Mouse (Mus musculus) Muller cell, postnatal 12 days (primary cell): Measurements from ENCODE around the gene Gramd1c.
A peak's percentile ranks its signal among the peaks of the same experiment; 100 is the strongest.

Experiments used
- DNase-seq: peaks from one replicate; pipeline ENCODE4 v3.0.0-alpha.2; 2015; ENCODE audit errors: inconsistent ontology term

Gramd1c gene

GRCm38 (mm10) chr16:44018372-44018771 lies 44.8 kb downstream of the Gramd1c start:
- no peak for DNase-seq

- DNase-seq = no peak
These were observed 45.4 kb downstream of the Gramd1c start for GRCm38 (mm10) chr16:44017707-44018106.

DNA sequence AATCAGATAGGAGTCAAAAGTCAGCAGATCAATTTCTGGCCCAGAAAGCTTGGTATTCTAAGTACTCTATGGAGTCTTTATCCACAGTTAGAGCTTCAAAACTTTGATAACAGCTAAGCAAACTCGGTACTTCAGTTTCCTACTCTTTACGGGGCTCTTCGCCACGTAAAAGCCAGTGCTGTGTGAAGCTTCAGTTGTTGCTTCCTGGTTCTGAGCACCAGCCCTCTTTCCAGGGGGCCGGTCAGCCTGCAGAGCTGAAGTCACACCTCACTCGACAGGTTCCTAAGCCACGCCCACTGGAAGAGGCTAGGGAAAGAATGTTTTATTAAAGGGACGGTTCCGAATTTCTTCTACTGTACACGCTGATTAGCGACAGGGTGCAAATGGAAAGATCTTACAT lies 47.0 kb downstream of the Gramd1c start:
- no peak for DNase-seq

- no peak for DNase-seq
These were observed 47.6 kb downstream of the Gramd1c start for GRCm38 (mm10) chr16:44015416-44016158.

DNA sequence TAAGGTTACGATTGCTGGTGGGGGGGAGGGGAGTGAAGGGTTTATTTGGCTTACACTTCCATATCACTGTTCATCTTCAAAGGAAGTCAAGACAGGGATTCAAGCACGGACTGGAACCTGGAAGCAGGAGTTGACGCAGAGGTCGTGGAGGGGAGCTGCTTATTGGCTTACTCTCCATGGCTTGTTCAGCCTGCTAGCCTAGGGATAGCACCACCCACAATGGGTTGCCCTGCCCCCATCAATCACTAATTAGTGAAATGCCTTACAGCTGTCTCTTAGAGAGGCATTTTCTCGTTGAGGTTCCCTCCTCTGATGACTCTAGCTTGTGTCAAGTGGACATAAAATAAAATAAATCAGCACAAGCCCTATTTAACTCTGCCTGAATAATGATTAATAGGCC lies 52.1 kb downstream of the Gramd1c start:
- no peak for DNase-seq

GRCm38 (mm10) chr16:44002086-44002485 lies 61.1 kb downstream of the Gramd1c start:
- DNase-seq = peak; percentile 71

GRCm38 (mm10) chr16:43999541-43999940 lies 63.6 kb downstream of the Gramd1c start:
- no peak for DNase-seq

DNA sequence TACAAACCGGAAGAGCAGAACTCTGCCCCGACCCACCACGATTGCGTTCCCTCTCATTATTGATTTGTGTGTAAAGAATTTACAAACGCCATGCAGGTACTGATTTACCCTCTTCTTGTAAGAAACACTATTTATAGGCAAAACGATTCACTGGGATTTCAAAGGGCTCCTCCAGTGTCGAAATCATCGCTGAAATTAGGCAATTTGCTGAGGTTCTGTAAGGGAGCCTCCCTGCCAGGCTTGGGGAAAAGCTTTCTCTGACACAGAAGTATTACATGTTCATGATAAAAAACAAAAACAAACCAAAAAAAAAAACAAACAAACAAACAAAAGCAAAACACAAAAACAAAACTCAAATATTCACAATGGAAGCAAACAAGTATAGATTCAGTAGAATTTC lies 64.0 kb downstream of the Gramd1c start:
- no peak for DNase-seq

DNA sequence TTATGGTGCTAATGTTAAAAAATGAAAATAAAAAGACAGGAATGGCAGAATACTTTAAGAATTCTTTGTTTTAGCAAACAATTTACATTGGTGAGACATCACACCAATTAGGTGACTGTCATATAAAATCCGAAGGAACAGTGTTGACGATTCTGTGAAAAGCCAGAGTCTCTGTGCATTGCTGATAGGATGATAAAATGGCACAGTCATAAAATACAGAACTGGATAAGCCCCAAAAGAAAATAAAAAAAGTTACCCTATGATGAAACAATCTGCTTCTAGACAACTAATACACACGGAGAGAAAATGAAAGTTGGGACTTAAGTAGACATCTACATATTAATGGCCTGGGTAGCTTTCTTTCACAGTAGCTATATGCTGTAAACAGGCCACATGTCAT lies 68.5 kb downstream of the Gramd1c start:
- DNase-seq = no peak

DNA sequence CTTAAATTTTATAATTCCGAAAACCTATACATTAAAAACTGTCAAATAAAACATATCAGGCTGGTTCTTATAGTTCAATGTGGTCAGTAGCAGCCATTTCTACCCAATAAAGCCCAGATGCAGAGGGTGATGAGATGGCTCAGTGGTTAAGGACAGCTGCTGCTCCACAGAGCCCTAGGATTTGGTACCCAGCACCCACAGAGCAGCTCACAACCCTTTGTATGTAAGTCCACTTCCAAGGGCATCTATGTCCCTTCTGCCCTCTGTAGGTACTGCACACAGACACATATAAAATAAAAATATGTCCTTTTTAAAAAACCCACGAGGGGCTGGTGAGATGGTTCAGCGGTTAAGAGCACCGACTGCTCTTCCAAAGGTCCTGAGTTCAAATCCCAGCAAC lies 76.8 kb downstream of the Gramd1c start:
- DNase-seq = no peak

DNA sequence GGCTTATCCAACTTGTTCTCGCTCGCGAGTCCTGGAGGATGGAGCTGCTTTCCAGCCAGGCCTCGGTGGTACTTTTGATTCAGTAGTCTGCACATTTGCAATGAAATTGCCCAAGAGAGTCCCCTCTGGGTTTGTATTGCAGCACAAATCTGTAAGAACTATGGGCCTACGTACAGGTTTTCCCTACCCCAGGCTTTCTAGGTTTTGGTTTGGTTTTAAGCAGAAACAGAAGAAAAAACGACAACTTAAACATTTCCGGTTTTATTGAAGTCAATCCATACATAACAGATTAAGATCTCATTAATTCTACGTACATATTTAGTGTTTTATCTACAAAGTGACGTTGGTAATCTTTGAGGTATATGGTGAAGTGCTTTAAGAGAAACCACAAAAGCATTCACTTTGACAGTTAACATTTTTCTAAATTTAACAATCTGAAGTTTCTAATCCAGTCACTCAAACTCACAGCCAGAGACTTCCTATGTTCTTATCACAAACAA lies 83.0 kb downstream of the Gramd1c start:
- no peak for DNase-seq

DNA sequence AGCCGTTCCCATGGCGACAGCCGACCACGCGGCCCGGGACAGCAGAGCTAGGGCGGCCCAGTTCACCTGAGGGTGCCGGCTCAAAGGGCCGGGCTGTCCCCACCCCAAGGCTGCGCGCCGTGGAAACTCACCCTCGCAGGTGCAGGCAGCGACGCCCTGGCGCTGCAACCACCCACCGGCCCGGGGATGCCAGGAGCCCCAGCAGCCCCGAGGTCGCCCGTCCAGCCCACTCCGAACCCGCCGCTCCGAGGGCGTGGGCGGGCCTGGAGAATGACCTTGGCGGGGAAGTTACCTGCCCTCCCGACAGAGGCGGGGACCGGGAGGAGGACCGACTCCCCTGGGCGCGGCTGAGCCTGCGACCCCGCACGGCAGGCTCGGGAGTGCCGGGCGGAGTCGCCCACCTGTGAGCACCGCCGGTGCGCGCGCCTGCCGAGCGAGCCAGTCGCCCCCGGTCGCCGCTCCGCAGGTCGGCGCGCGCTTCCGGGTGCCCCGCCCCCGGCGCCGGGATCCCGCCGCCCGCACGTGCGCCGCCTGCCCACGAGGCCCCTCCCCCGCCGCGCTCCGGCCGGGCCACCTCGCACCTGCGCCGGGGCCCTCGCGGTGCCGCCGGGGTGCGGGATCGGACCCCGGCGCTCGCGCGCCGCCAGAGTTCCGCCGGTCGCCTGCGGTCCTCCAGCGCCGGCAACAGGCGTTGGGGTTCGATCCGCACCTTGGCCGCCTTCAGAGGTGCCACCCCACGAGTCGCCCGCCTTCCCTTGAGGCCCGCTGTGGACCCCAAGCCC lies 83.6 kb downstream of the Gramd1c start, which contains the start of gene Zdhhc23:
Gene Zdhhc23, minus strand, starts transcription at position 464 of the 782 bp plus-strand sequence.
- DNase-seq = peak; percentile 31

DNA sequence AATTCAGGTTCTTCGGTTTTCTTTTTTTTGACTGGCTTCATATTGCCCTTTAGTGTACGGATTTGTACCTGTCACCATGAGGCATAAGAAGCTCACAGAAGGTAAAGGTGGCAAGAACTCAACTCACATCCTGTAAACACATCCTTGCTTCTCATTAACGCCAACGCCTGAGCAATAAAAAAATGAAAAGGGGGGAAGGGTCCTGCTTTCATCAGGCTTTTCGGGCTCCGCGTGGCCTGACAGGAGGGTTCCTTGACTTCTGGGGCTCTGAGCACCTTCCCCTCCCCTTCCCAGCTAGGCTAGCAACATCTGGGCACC lies 84.2 kb downstream of the Gramd1c start:
- no peak for DNase-seq

- DNase-seq = no peak
These were observed 89.4 kb downstream of the Gramd1c start for GRCm38 (mm10) chr16:43973606-43974220.

DNA sequence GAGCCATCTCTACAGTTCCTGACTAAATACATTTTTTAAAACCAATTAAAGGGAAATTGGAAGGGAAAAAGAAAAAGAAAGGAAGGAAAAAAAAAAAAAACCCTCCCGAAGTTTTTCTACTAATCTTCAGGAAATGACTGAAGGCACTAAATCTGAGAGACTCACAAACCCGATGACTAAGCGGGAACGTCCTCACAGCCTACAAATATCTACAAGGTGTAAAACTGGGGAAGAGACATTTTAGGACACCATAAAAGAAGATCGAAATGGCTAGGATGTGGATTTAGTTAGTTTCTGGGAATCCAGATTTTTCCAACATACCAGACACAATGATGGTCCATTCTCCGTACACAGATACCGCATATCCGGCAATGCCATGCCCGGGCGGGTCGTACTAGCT lies 90.0 kb downstream of the Gramd1c start:
- DNase-seq = no peak

DNA sequence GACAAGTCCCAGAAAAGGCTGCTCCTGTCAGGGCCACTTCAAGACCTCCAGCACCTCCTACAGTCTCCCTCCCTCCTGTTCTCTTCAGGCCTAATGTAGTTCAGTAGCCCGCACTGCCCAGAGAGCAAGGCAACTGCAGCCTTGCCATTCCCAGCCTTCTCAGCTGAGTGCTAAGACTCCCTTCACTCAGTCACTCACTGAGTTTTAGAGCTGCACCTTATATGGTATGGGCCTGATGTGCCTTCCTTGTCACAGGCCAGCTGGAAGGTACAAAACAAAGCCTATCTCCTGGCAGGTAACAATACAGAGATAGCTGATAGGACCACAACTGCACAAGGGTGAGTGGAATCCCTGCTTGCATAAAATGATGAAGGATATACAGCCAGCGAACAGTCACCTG lies 90.8 kb downstream of the Gramd1c start:
- DNase-seq = no peak

DNA sequence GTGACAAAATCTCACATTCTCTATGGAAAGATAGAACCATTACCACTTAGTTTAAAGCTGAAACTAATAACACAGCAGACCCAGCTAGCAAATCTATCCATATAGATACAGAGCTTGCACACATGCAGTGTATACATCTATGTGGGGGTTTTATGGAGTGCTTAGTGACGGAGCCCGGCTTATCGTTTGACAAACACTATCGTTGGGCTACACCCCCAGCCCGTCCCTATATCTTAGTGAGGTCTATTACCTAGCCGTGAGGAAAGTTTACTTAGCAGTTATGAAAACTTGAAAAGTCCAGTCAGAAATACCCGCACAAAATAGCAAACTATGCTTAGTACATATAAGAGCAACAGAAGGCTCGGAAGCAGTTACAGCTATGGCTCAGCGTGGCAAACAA lies 91.4 kb downstream of the Gramd1c start:
- no peak for DNase-seq

- no peak for DNase-seq
These were observed 92.0 kb downstream of the Gramd1c start for GRCm38 (mm10) chr16:43971189-43971588.

- DNase-seq = no peak
These were observed 92.7 kb downstream of the Gramd1c start for GRCm38 (mm10) chr16:43970426-43970825.

DNA sequence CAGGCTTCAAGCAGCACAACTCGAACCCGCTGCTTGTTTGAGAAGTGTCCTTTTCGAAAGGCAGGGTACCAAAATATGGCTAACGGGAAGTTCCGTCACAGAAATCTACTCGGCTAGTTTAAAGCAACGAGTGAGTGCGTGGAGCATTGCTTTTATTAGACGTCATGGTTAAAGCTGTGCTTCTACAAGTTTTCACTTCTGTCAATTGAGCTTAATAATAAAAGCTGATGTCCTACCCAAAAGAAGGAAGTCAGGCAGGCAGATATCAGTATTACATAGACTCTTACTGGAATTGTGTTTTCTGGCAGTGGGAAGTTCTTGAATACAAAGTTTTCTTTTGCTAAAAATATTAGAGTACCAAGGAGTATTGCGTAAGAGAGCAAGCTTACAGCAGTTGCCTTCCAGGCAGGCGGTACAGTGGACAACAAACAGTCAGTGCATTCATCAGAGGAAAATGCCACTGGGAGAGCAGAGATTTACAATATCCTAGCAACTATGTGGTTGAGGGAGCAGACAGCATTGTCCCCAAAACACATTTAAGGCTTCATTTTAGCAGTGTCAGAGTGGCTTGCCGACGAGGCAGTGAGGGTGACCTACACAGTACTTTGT lies 97.3 kb downstream of the Gramd1c start:
- peak; percentile 26 for DNase-seq

DNA sequence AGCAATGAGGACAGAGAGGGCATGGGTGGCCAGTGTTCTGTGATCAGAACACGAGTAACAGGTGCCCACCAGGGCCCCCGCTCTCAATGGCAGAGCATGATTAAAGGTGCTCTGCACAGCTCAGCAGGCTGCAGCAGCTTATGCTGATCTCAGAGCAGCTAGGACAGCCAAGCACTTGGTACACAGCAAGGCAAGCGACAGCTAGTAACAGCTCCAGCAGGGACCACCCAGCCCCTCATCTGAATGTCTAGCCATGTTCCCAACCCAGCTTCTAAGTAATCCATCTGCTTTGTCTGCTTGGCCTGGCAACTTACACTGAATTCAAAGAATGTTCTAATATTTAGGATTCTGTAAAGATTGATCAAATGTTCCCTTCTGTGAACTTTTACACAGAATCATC lies 99.4 kb downstream of the Gramd1c start:
- no peak for DNase-seq

GRCm38 (mm10) chr16:43963291-43963690 lies 99.9 kb downstream of the Gramd1c start:
- DNase-seq = no peak
